Mouse (Mus musculus): Measurements from ENCODE around the gene Plppr5. TPM values are rescaled to one million over a fixed set of nuclear protein-coding genes. Genes with fewer than 3 reads are reported as not detected.

The Plppr5 gene
- not detected in 2 replicates for total RNA-seq (2012; rRNA removed)
- not detected for polyA plus RNA-seq (2012; ENCODE audit: insufficient read depth in 1 of 2, insufficient read length in 2 of 2, low read depth in 1 of 2, low replicate concordance in 2 of 2, missing spikeins in 1 of 2)

DNA sequence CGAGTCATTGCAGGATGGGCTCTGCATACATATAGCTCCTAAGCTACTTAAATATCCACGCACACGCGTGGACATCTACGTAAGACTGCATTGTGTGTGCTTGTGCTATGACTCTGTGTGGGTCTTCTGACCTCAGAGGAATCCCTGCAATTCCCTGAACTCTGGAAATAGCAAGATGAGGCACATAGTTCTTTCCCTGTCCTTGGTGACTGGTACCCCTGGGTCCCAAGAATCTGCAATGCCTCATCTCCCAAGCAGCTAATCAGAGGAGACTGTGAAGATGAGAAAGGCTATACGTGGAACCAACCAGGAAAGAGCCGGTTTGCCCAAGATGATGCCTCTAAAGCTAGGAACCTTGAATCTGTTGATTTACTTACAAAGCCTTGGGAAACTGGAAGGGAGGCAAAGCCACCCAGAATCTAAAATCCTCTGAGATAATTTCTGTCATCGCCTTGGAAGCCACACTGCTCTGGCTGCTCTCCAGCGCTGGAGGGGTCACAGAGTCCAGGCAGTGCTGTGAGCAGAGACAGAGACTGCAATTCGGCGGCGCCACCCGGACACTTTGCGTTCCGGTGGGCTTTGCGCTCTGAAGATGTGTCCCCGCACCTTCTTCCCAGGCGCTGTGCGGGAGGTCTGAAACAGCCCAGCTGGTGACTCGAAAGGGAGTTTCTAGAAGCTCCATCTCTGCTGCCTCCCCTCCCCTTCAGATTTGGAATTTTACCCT lies at the start of gene Plppr5:
Plppr5 (plus strand) TSS at position 308 of the 724 bp plus-strand sequence.
- DNase-seq (ENCODE audit: low read depth, low spot score) = no peak
- no peaks in the 10 kb centered on the region for H3K27me3 ChIP-seq (ENCODE audit: control insufficient read depth in 1 of 2, insufficient read depth in 2 of 2, low read length in 2 of 2)
- H3K27ac ChIP-seq (ENCODE audit: control insufficient read depth, low read depth, low read length) = no peak within 1 kb of the TSS
- no peaks in the 10 kb centered on the region for H3K79me2 ChIP-seq (ENCODE audit: control insufficient read depth, insufficient read depth, low read length, poor library complexity)
- no peak within 1 kb of the TSS for H3K4me3 ChIP-seq (ENCODE audit: control insufficient read depth in 1 of 2, insufficient read depth in 1 of 2, low read depth in 2 of 2, low read length in 2 of 2)
- TF ChIP-seq TBP (IDR thresholded peaks at IDR 0.05; ENCODE audit: low read depth, low read length) (no peak), GATA1 (IDR thresholded peaks at IDR 0.05; ENCODE audit: low read depth, low read length) (no peak), USF2 (IDR thresholded peaks at IDR 0.05; ENCODE audit: borderline replicate concordance in 1 of 2, insufficient read depth in 1 of 2, low read depth in 1 of 2, low read length in 2 of 2) (no peak), MYC (IDR thresholded peaks at IDR 0.05; ENCODE audit: low read depth, low read length) (no peak), RCOR1 (IDR thresholded peaks at IDR 0.05; ENCODE audit: low read depth, low read length) (no peak), CHD1 (IDR thresholded peaks at IDR 0.05; ENCODE audit: low read depth, low read length) (no peak), MEF2A (IDR thresholded peaks at IDR 0.05; ENCODE audit: extremely low read depth, insufficient replicate concordance, low read depth, low read length, poor library complexity, severe bottlenecking) (no peak), ELF1 (IDR thresholded peaks at IDR 0.05; ENCODE audit: low read depth, low read length) (no peak), POLR2A (IDR thresholded peaks at IDR 0.05; ENCODE audit: control insufficient read depth in 1 of 2, insufficient read depth in 1 of 2, low read depth in 1 of 2, low read length in 2 of 2, poor library complexity in 1 of 2) (no peak), GABPA (IDR thresholded peaks at IDR 0.05; ENCODE audit: low read depth, low read length) (no peak), MAZ (IDR thresholded peaks at IDR 0.05; ENCODE audit: low read depth, low read length) (no peak), EP300 (IDR thresholded peaks at IDR 0.05; ENCODE audit: low read depth in 1 of 2, low read length in 2 of 2) (no peak), NELFE (IDR thresholded peaks at IDR 0.05; ENCODE audit: low read depth, low read length) (no peak), NRF1 (IDR thresholded peaks at IDR 0.05; ENCODE audit: insufficient read depth, low read depth, low read length, poor library complexity, severe bottlenecking) (no peak), ZMIZ1 (IDR thresholded peaks at IDR 0.05; ENCODE audit: low read depth, low read length) (no peak), POLR2AphosphoS2 (IDR thresholded peaks at IDR 0.05; ENCODE audit: low read length) (no peak), MAFK (IDR thresholded peaks at IDR 0.05; ENCODE audit: borderline replicate concordance, low read depth, low read length) (no peak), USF1 (IDR thresholded peaks at IDR 0.05; ENCODE audit: low read depth, low read length) (no peak), ZNF384 (IDR thresholded peaks at IDR 0.05; ENCODE audit: low read depth, low read length) (no peak)
- no peaks in the 10 kb centered on the region for H3K9me3 ChIP-seq (replicated peaks; ENCODE audit: insufficient read depth, low read length)
- H3K9ac ChIP-seq (ENCODE audit: control insufficient read depth, low read depth, low read length, poor library complexity, severe bottlenecking) = no peak within 1 kb of the TSS
- H3K4me1 ChIP-seq (ENCODE audit: control insufficient read depth in 1 of 2, insufficient read depth in 2 of 2, low read length in 2 of 2) = no peaks in the 10 kb centered on the region
- no peaks in the 10 kb centered on the region for H3K36me3 ChIP-seq (ENCODE audit: control insufficient read depth in 1 of 2, insufficient read depth in 2 of 2, low read length in 2 of 2)

DNA sequence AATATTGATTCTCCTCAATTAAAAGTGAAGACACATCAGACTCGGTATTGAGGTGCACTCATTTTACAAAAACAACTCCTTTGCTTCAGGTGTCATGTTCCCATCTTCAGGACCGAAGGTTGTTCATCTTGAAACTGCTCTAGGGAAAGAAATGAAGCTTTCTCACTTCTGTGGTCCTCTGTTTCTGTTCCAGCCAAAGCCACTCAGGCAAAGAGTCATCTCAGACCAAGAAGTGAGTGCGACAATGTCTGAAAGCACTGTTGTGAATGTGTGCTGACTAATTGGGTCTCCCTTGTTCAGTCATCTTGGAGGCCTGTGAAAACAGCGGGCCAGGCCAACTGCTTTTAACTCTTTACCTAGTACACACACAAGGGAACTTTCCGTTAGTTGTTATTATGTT lies 24.7 kb upstream of the Plppr5 start:
- Histone ChIP-seq H3K4me1 (ENCODE audit: control insufficient read depth in 1 of 2, insufficient read depth in 2 of 2, low read length in 2 of 2) (no peaks in the 10 kb centered on the region), H3K27me3 (ENCODE audit: control insufficient read depth in 1 of 2, insufficient read depth in 2 of 2, low read length in 2 of 2) (no peaks in the 10 kb centered on the region), H3K79me2 (ENCODE audit: control insufficient read depth, insufficient read depth, low read length, poor library complexity) (no peaks in the 10 kb centered on the region), H3K4me3 (ENCODE audit: control insufficient read depth in 1 of 2, insufficient read depth in 1 of 2, low read depth in 2 of 2, low read length in 2 of 2) (no peak overlapping the region), H3K27ac (ENCODE audit: control insufficient read depth, low read depth, low read length) (no peak overlapping the region), H3K9me3 (replicated peaks; ENCODE audit: insufficient read depth, low read length) (no peaks in the 10 kb centered on the region), H3K36me3 (ENCODE audit: control insufficient read depth in 1 of 2, insufficient read depth in 2 of 2, low read length in 2 of 2) (no peaks in the 10 kb centered on the region), H3K9ac (ENCODE audit: control insufficient read depth, low read depth, low read length, poor library complexity, severe bottlenecking) (no peak overlapping the region)
- no peak for DNase-seq (ENCODE audit: low read depth, low spot score)
- TF ChIP-seq JUND (IDR thresholded peaks at IDR 0.05; ENCODE audit: low read depth, low read length) (no peak), GATA1 (IDR thresholded peaks at IDR 0.05; ENCODE audit: low read depth, low read length) (no peak), MEF2A (IDR thresholded peaks at IDR 0.05; ENCODE audit: extremely low read depth, insufficient replicate concordance, low read depth, low read length, poor library complexity, severe bottlenecking) (no peak), ELF1 (IDR thresholded peaks at IDR 0.05; ENCODE audit: low read depth, low read length) (no peak), POLR2AphosphoS5 (IDR thresholded peaks at IDR 0.05; ENCODE audit: borderline replicate concordance, low read depth, low read length) (no peak), KAT2A (conservative IDR thresholded peaks at IDR 0.05; ENCODE audit: low read depth, low read length) (no peak), RCOR1 (IDR thresholded peaks at IDR 0.05; ENCODE audit: low read depth, low read length) (no peak), ZKSCAN1 (IDR thresholded peaks at IDR 0.05; ENCODE audit: low read depth, low read length) (no peak), TCF12 (IDR thresholded peaks at IDR 0.05; ENCODE audit: low read depth, low read length) (no peak)

Data from MEL (cell line).